21 mouse cellular contexts compared by ENCODE assay signal in the genomic region with DNA sequence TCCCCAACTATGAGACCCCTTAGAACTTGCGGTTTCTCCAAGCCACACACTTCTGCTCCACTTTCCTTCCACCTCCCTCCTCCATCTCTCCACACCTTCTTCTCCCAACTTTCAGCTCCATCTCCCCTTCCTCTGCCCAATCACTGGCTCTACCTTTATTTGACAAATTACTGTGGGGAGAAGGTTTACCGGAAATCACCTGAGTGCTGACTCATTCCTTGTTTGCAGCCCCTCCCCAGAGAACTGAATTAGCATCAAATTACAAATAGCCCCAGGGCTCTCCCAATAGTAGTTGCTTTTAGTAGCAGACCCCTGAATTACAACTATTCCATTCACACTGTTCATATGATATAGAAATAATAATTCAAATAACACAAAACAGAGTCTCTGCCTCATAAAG.
"Had no signal": no experiment of that assay in that cellular context is flagged by ENCODE, and none has a peak within 500 bp of the region (broad histone marks: within the 10 kb centered on the region; RNA-seq: fewer than 3 reads in every experiment).

No protein-coding gene starts in this region.

- DNase-seq: gastrocnemius, postnatal 14 days; heart, adult 18-20 months; heart, postnatal 4 days; kidney, adult 18-20 months; kidney, adult 8-10 months; kidney, postnatal 10 days; kidney, postnatal 25 days; kidney, postnatal 4 days; liver had no signal

- H3K4me1 ChIP-seq: heart, embryonic 13.5 days; heart, embryonic 15.5 days; hindbrain, embryonic 10.5 days; hindbrain, embryonic 12.5 days; intestine, embryonic 15.5 days; limb, embryonic 10.5 days; limb, embryonic 12.5 days; liver, embryonic 12.5 days had no signal

- H3K9me3 ChIP-seq: heart, embryonic 13.5 days; heart, embryonic 15.5 days; hindbrain, embryonic 10.5 days; hindbrain, embryonic 12.5 days; intestine, embryonic 15.5 days; limb, embryonic 10.5 days; limb, embryonic 12.5 days; liver, embryonic 12.5 days had no signal

- H3K27ac ChIP-seq: heart, embryonic 13.5 days; heart, embryonic 15.5 days; hindbrain, embryonic 10.5 days; hindbrain, embryonic 12.5 days; hindbrain, embryonic 14.5 days; intestine, embryonic 15.5 days; layer of hippocampus, adult 2 months; left cerebral cortex, adult 2 months; limb, embryonic 10.5 days; limb, embryonic 12.5 days; liver, embryonic 12.5 days; liver, embryonic 14.5 days had no signal

- H3K4me3 ChIP-seq: heart, embryonic 13.5 days; heart, embryonic 15.5 days; hindbrain, embryonic 10.5 days; hindbrain, embryonic 12.5 days; intestine, embryonic 15.5 days; layer of hippocampus, adult 2 months; left cerebral cortex, adult 2 months; limb, embryonic 10.5 days; limb, embryonic 12.5 days; liver, embryonic 12.5 days had no signal

- H3K36me3 ChIP-seq: heart, embryonic 13.5 days; heart, embryonic 15.5 days; hindbrain, embryonic 10.5 days; hindbrain, embryonic 12.5 days; intestine, embryonic 15.5 days; limb, embryonic 10.5 days; limb, embryonic 12.5 days; liver, embryonic 12.5 days had no signal

- H3K27me3 ChIP-seq: heart, embryonic 13.5 days; heart, embryonic 15.5 days; hindbrain, embryonic 12.5 days; intestine, embryonic 15.5 days; limb, embryonic 12.5 days; liver, embryonic 12.5 days had no signal
